Mouse (Mus musculus): ENCODE results near the gene Tbc1d30.
A peak's percentile ranks its signal among the peaks of the same experiment; 100 is the strongest.

The Tbc1d30 gene

DNA sequence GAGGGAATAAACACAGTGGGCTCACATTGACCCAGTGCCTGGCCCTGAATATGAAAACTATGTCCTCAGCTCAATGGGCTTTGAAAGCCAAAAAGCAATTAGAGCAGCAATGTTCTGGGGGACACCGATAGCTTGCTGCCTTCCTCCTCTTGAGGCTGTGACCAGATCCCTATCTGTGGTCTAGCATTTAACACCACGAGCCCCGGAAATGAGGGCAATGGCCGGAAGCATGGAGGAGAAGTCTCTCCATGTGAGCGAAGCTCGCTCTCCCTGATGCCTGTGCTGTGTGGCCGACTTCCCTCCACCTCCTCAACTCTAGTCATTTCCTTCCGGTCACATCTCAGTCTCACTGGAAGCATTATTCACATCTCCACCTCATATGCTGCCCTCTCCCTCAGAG lies 82.3 kb downstream of the Tbc1d30 start:
- DNase-seq (ENCODE audit: low read depth, low spot score) = no peak

DNA sequence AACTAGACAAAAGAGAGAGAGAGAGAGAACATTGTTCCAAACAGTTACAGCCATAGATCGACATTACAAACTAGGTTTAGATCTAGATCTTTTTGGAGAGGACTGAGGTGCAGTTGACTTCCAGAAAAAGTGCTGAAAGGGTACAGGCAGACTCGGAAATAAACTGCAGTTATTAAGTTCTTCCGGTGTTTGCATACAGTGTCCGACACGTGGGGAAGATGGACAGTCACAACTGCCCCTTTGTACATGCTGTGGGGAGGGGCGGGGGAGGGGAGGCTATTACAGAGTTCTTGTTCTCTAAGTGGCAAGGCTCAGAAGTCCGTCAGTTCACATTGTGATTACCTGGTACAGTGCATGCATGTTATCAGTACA lies 86.9 kb downstream of the Tbc1d30 start:
- no peak for DNase-seq (ENCODE audit: low read depth, low spot score)

DNA sequence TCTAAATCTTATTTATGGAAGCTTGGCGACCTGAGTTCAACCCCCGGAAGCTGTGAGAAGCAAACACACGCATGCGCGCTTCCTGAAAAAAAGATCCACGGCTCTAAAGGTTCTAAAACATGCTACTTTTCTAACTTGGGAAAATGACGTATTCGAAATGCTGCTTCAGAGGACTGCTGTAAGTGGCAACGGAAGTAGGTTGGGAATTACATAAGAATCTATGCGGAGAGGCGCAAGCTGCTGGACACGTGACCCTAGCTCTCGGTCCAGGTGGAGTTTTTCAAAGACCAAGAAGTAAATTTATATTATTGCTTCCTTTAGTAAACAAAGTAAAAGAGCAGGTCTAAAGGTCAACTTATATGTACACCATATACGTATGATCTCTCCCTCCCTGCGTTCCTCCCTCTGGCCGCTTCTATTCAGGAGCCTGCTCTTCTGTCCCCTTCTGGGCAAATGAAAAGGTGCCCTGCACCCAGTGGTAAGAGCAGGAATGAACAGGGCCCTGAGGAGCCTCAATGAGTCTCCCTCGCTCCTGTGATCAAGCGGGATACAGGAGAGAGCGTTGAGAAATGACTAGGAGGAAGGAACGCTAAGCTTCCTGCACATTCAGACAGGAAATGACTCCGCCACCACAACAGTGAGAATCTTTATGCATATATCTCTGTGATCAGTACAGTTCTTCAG lies 87.4 kb downstream of the Tbc1d30 start:
- no peak for DNase-seq (ENCODE audit: low read depth, low spot score)

DNA sequence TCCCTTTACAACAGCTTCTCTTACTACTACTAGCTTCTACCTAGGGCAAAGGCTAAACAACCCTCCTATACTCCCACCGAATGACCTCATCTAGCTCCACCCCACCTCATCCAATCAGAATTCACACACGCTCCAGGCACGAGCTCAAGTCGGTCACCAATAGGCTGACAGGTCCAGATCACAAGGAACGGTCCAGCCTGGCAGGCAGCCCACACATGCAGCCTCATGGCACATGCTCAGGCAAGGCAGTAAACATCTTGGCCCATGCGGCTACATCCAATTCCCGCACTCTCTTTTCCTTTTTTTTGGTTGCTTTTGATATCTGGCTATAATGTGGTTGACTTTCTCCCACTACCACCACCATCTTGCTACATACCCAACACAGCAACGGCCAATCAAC lies 88.9 kb downstream of the Tbc1d30 start:
- DNase-seq (ENCODE audit: low read depth, low spot score) = no peak

DNA sequence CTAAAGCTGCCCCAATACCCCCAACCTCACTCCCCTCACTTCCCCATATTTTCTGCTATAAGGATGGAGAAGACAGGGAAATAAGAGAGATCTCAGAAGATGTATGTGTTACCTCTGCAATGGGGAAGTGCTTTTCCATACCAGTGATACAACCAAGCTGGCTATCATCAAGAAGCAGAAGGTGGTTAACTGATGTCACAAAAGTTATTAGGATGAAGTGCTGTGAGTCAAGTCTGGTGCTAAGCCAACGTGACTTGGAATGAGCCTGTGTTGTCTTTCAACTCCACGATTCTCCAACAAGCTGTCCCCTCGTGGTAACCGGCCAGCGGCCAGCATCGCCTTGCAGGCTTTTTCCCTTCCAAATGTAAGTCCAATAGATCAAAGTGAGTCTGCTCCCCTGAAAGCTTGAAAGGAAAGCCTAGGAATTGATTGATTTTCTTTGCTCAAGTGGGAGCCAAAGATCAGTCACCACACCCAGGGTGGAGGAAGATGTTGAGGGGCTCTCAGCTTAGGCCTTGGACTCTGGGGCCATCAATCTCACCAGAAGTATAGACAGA lies 90.0 kb downstream of the Tbc1d30 start:
- DNase-seq (ENCODE audit: low read depth, low spot score) = no peak

DNA sequence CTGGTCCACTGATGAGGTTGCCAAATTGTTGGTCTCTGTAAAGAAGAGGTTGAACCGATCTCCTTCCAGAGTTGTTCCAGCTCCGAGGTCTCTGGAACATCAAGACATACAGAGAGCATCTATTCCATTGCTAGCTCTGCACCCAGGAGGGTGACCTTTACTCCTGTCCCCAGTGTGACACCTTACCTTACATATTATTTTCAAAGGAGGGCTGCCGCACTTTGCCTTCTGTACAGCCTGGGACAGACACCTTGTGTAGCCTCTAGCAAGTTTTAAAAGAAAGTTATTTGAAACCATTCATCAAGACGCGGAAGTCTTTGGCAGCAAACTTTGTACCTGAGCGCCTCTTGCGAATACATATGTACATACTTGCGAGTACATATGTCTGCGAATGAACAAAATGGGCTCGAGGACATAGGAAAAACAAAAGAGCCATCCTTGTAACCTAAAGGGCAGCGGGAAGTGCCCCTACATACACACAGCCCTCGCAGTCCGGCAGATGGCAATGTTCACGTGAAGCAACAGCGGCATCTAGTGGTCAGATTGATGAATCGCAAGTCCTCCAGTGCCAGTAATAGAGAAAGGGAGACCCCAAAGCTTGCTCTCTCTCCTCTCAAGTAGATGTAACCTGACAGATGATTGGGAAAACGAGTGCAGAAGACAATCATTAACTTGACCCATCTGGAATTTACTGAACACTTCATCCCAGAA lies 94.8 kb downstream of the Tbc1d30 start:
- peak; percentile 39 for DNase-seq (ENCODE audit: low read depth, low spot score)

DNA sequence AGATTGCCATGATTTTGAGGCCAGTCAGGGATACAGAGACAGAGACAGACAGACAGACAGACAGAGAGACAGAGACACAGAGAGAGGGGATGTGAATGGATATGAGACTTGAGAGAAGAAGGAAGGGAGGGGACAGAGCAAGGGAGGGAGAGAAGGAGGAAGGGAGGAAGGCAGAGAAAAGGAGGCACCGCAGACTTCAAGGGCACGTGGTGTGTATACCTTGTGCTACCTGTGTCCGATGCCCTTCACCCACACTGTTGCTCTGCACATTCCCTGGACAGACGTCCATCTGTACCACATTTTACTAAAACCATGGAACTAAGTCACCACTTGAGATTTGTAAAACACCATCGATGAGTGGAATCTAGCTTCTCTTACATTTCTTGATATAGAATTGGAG lies 95.6 kb downstream of the Tbc1d30 start:
- DNase-seq (ENCODE audit: low read depth, low spot score) = no peak

DNA sequence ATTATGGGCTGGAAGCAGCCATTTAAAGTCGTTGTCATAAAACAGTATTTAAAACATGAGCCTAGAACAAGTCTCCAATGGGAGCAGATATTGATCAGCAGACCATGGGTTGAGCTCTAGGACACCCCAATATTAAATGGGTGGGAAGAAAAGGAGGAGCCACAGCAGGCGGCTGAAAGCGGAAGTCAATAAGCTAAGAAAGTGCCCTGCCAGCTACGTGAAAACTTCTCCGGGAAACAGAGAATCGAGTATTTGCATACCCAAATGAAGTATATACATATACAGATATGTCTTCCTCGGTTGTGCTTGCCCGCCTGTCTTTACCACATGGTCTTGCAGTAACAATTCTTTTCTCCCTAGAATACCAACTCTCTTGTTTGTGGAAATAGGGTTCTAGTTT lies 96.7 kb downstream of the Tbc1d30 start:
- DNase-seq (ENCODE audit: low read depth, low spot score) = no peak

DNA sequence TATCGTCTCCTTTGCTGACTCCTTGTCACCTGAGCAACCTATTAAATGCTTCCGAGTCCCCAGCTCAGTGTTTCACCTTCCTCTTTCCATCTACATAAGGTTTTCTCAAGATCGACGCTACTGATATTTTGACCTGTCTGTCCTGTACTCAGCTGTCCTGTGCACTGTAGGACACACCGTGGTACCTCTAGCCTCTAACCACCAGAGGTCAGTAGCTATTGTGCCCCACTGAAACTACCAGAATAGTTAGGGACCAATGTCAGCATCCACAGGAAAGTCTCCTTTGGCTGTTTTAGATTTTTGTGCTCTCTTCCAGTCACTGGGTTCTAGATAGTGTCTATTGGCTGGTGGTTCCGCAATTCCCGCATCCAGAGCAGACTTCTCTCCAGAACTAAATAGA lies 98.3 kb downstream of the Tbc1d30 start:
- DNase-seq (ENCODE audit: low read depth, low spot score) = no peak

DNA sequence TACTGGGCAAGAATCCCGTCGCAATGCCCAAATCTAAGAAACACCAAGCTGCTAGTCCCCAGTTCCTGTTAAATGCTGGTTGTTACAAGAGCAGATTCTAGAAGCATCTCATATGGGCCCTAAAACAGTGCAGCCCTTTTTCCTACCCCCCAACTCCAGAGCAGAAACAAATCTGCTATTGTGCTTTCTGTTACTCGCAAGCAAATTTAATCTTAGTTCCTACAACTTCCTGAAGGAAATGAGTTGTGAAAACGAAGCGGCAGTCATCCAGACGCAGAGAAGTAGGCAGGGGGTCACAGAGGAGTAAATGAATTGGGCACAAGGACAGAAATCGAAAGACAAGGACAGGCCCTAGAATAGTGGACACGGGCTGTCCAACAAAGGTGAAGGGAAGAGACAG lies 99.9 kb downstream of the Tbc1d30 start:
- no peak for DNase-seq (ENCODE audit: low read depth, low spot score)

DNA sequence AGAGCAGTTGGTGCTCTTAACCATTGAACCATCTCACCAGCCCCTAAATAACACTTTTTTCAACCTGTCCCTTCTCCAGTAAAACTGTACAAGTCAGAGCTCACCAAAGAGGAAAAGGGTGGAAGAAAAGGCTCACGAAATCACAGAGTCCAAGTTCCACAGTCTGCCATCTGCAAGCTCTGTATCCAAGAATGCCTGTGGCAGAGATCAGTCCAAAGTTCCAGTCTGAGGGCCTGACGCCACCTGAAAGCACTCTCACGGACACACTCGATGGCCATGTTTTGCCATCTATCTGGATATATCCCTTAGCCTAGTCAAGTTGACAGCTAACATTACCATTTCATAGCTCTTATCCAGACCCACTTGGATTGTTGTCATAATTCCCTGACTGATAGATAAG lies 101.3 kb downstream of the Tbc1d30 start:
- DNase-seq (ENCODE audit: low read depth, low spot score) = no peak

DNA sequence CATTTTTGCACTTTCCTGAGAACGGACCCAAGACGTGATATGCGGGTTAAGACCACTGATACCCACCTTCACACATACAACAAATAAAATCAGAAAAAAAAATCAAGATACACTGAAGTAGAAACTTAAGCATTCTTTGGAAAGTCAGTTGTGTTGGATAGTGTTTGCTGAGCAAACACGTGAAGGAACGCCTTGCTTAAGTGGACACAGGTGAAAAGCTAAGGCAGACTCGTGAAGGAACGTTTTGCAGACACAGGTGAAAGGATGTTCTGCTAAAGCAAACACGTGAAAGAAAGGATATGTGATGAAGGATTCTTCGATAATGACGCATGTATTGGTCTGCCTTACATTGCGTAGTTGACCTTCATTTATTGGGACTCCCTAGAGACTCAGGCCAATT lies 103.5 kb downstream of the Tbc1d30 start:
- no peak for DNase-seq (ENCODE audit: low read depth, low spot score)

DNA sequence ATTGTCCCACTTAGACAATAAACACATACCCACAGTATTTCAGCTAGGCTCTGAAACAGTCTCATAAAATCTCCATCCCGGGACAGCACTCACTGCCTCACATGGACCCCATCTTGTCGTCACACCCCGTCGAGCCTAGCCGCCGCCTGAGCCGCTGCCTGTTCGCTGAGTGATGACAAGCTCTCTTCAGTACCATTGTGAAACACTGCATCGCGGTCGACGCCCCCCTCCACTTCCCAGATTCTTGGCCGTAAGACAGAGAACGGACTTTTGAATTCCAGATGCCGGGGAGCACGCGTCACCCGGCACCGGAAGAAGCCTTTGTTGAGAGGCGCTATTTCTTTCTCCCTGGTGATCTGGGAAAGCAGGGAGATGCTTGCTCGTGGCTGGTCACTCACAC lies 104.1 kb downstream of the Tbc1d30 start:
- DNase-seq (ENCODE audit: low read depth, low spot score) = no peak

DNA sequence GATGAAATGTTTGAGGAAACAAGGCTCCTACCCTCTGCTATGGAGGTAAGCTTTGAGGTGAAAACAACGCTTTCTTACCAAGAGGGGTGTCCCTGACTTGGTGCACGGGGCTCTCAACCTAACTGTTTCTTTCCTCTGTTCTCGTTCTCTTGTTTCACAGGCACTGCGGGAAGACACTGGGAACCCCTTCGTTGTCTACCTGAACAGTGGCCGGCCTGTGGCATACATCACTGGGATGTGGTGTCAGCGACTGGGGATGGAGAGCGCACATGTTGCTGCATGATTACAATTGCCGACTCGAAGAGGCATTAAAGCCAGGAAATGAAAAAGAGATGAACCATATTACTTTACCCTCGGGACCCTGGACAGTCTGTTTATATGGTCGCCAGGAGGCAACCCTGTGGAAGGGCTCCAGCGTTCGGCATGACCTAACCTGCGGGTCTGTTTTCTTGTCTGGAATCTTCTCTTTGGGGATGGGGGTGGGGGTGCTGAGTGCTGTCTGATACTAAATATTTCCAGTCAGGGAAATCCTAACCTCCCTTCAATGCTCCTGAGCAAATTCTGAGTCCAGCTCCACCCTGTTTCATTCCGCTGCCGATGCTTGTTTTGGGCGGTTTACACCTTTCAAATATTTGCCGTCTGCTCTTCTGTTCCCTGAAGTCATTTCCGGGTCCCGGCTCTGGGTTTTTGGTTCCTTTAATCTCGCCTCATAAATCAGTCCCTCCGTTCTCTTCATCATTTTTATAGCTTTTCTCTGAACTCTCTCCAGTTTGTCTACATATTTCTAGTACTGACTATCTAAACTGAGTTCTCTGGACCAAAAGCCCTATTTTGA lies 107.5 kb downstream of the Tbc1d30 start:
- DNase-seq (ENCODE audit: low read depth, low spot score) = no peak

DNA sequence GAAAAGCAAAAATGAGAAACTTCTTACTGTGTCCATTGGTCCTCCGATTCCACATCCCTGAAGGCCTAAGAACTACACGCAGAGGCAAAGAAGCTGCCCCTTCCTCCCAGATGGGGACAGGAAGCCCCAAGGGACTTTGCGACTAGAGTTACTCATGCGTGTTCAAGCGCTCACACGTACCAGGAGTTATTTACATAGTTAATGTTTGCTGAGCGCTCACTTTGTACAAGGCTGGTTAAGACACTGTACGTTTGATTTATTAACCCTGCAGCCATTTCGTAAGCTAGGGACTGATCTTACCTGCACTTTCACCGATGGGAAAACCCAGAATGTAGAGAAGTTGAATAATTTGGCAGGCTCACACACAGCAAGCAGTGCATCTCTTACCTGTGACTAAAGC lies 108.5 kb downstream of the Tbc1d30 start:
- no peak for DNase-seq (ENCODE audit: low read depth, low spot score)

DNA sequence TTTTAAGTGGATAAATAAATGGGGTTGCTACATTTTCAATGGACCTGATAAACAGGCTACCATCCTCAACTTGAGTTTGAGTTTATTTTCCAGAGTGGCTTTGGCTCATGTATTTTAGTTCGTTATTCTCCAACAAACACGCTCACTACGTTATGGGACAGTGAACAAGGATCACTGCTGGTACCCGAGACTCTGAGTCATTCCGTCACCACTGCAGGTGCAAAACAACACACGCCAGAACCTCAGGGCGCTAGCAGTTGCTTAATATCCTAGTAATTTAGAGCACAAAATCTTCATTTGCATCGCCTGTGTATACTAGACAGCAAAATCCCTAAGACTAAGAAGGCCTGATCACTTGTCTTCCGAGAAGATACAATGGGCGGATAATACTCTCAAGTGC lies 112.0 kb downstream of the Tbc1d30 start:
- no peak for DNase-seq (ENCODE audit: low read depth, low spot score)

DNA sequence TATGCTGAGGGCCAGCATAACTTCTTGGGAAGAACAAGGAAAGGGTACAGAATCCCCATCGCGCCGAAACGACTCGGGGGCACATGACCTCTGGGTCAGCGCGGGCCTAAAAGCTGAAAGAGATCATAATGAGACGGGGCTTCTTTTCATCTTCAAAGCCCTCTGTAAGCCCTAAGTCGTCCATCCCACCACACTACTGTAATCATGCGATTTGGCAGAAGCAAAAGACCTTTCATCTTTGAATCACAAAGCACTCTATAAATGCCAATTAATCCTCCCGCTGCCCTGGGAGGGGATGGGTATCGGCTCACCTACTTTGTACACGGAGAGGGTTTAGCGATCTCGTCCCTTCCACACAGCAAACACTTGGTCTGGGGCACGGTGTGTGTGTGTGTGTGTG lies 112.5 kb downstream of the Tbc1d30 start:
- DNase-seq (ENCODE audit: low read depth, low spot score) = no peak

DNA sequence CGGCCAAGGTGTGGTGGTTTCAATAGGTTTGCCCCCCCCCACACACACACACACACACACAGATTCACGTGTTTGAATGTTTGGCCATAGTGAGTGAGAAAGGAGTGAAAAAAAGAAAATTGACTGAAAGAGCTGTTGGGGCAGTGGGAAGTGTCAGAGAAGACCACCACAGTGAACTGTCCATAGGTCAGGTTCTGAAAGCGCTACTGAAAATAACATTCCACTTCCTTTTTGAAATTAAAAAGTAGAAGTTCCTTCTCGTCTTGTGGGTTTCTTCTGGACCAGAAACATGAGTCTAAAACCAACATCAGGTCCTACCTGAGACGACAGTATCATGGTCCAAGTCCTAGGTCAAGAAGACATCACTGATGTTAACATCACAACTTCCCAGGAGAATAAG lies 113.7 kb downstream of the Tbc1d30 start:
- DNase-seq (ENCODE audit: low read depth, low spot score) = no peak

DNA sequence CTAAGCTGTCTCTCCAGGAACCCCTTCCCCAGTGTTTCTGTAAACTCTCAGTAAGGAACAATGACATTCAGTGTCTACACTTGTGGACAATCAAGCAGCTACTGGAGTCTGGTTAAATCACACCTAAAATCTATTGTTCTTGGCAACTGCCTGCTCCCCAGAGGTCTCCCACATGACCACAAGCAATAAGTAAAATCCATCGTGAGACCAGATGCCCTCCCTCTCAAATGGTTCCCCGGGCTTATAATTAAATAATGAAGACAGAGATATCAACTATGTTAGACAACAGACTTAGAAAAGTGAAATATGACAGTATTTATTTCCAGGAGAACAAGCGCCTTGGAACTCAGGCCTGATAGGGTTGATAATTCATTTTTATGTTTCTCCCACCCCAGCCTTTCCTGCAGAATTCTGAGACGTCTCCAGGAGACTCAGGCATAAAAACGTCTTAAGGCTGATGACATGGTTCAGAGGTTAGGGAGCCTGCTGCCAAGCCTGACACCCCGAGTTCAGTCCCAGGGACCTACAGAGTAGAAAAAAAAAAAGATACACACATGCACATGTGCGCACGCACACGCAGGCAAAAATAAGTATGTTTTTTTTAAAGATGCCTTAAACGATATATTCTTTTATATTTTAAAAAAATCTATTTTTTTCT lies 115.8 kb downstream of the Tbc1d30 start:
- no peak for DNase-seq (ENCODE audit: low read depth, low spot score)

DNA sequence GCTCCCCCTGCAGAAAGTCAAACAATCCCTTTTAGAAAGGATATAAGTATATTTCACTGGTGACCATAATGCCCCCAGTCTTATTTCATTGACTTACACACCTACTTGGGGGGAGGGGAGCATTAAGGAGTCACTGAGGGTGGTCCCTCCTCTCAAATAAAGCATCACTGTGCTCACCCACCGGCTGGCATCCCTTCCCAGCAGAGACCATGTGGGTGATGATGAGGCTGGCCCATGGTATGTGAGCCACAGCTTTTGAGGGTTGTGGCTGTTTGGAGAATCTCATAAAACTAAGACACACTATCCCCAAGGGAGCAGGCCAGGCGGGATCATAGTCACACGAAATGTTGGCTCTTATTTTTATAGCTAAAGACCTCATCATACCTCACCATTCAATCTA lies 116.6 kb downstream of the Tbc1d30 start:
- DNase-seq (ENCODE audit: low read depth, low spot score) = no peak

DNA sequence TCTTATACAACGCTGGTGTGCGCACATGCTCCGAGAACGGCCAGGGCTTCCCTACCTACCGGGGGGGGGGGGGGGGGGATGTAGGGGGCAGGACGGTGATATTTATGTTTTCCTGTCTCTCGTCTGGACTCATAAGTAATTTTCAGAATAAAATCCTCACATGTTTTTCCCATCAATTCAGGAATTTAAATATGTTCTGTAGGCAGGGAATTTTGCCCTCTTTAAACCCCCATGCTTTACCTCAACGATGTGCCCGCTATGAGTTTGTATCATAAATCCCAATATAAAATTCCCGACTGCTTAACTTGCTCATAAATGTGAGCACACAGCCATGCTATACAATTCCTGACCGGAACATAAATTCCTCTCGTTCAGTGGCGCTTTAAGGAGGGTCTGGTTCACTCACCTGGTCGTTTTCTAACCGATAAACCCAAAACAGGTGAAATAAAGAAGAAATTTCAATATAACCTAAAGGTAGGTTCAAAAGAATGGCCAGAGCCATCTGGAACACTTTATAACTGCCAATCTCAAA lies 122.6 kb downstream of the Tbc1d30 start:
- no peak for DNase-seq (ENCODE audit: low read depth, low spot score)

DNA sequence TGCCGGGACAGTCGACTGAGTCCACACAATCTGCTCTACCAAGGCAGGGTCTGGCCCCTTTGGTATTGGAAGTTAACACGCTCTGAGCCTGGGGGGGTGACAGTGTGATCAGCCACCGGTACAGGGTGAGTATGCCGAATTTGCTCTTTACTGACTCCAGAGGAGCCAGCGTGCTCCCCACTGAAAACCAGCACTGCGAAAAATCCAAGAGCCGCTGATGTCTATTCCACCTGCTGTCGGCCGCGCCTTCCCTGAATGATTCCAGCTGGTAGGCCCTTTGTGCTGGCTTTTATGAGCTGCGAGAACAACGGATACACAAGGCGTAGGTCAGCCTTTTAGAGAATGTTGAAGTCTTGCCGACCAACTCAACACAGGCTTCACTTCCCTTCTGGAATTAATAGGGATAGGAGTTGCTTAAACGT lies 123.1 kb downstream of the Tbc1d30 start:
- no peak for DNase-seq (ENCODE audit: low read depth, low spot score)

Measured in WW6 (cell line).